Mouse (Mus musculus) stomach, postnatal 0 days (tissue): ENCODE results near the gene Ipo7.

Experiments used
- CTCF ChIP-seq: IDR thresholded peaks from 2 replicates; pipeline ENCODE4 v1.5.1; 2016; ENCODE audit warnings: antibody characterized with exemption, low read depth, mild to moderate bottlenecking, moderate library complexity
- EP300 ChIP-seq: optimal IDR thresholded peaks from 2 replicates; pipeline ENCODE3; 2016; ENCODE audit warnings: antibody characterized with exemption

DNA sequence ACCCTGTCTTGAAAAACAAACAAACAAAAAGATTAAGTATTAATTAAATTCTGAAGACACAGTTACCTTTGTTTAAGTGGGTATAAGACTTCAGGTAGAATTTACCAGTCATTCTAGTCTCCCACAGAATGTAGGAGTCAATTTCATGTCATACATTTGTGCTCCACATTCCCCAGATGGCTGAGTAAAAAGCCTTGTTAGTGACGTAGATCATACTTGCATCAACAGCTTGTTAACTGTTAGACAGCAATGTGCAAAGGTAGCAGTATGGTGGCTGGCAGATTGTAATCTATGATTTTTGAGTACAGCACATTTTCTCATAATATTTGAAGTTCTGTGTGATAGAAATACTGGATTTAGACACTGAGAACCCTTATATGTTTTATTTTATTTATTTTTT, 10.8 kb downstream of the Ipo7 start:
- no peak for TF ChIP-seq CTCF
- TF ChIP-seq EP300 = no peak
